Mouse (Mus musculus) hindbrain, embryonic 15.5 days (tissue): ENCODE data around the gene Poln. TPM values are rescaled to one million over a fixed set of nuclear protein-coding genes. Genes with fewer than 3 reads are reported as not detected.

ENCODE experiments used
- ATAC-seq: fragments of 200-750 bp; cut with Nextera tagmentation; 2 replicates; pipeline ENCODE4 v1.8.0; 2017; ENCODE audit warnings: low read depth, moderate number of reproducible peaks, moderate TSS enrichment; ENCODE audit not compliant: low FRiP score
- H3K27ac ChIP-seq: fragments of 300-500 bp; sonication (generic); replicated peaks from 2 replicates; pipeline ENCODE4 v1.5.1; 2015; ENCODE audit warnings: mild to moderate bottlenecking, inconsistent platforms
- H3K27me3 ChIP-seq: fragments of 300-500 bp; sonication (generic); 2 replicates; pipeline ENCODE4 v1.6.1; 2015; ENCODE audit warnings: control low read depth, inconsistent platforms
- H3K36me3 ChIP-seq: fragments of 300-500 bp; sonication (generic); 2 replicates; pipeline ENCODE4 v1.6.1; 2015; ENCODE audit warnings: control low read depth, inconsistent platforms
- H3K4me1 ChIP-seq: fragments of 300-500 bp; sonication (generic); replicated peaks from 2 replicates; pipeline ENCODE4 v1.6.1; 2015; ENCODE audit warnings: control low read depth, inconsistent platforms
- H3K4me2 ChIP-seq: fragments of 300-500 bp; sonication (generic); 2 replicates; pipeline ENCODE4 v1.6.1; 2015; ENCODE audit warnings: moderate library complexity, mild to moderate bottlenecking, inconsistent platforms
- H3K4me3 ChIP-seq: fragments of 300-500 bp; sonication (generic); 2 replicates; pipeline ENCODE4 v1.5.1; 2015; ENCODE audit warnings: mild to moderate bottlenecking, inconsistent platforms
- H3K9ac ChIP-seq: fragments of 300-500 bp; sonication (generic); 2 replicates; pipeline ENCODE4 v1.6.1; 2015; ENCODE audit warnings: inconsistent platforms
- H3K9me3 ChIP-seq: fragments of 300-500 bp; sonication (generic); 2 replicates; pipeline ENCODE4 v1.6.1; 2016; ENCODE audit warnings: control low read depth, inconsistent platforms
- WGBS: fragments of 180-500 bp; shearing (Covaris S2); methylation state at CpG from one replicate; pipeline ENCODE4 v1.1.7; 2015; 5-methylcytosine and 5-hydroxymethylcytosine counted together
- polyA plus RNA-seq: library from polyadenylated mRNA; unstranded; fragments of >200 nt; fragmentation: Nextera tagmentation; extraction: Ambion mirVana; gene quantifications from 2 replicates; pipeline ENCODE4 v1.2.1, GENCODE M21; 2015

Poln gene
- polyA plus RNA-seq, 1 experiment from 2014 or later: 0.77 TPM

DNA sequence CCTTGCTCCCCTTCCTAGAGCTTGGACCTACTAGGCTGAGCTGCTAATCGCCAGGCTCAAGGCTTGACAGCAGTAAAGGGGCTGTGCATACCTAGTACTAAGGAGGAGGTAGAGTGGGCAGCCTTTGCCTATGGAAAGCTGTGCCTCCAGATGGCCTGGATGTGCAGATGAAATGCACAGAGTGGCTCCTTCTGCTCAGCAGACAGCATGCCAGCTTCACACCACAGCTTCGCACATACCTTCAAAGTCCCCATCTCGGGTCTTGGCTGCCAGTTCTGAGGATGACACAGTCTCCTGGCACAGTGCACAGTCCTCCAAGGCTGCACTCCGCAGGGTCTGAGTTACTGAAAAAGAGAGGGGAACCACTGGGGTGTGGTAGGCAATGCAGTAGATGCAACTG lies 28.0 kb upstream of the Poln start:
- Histone ChIP-seq H3K4me3 (no peak overlapping the region), H3K27me3 (no peaks in the 10 kb centered on the region), H3K4me2 (no peak overlapping the region), H3K9ac (no peak overlapping the region), H3K36me3 (no peaks in the 10 kb centered on the region), H3K27ac (no peak overlapping the region), H3K9me3 (no peaks in the 10 kb centered on the region), H3K4me1 (no peaks in the 10 kb centered on the region)
- 81% methylated on average over 4 of the region's 4 CpGs for WGBS
- ATAC-seq: no peak

DNA sequence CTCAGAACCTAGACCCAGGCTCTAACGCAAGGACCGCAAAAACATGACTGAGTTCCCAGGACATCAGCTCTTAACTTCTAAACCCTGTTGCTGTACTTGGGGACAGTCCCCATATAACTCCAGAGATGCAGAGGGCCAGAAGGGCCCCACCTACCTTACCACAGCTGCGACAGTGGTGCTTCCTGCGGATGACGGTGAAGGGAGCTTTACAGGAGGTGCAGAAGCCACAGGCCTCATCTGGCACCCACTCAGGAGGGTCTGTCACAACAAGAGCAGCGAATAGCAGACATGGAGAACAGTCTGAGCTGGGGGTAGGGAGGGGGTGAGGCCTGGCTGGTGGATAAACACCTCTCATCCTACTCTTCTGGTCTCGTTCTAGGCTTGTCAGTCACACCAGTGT lies 27.2 kb upstream of the Poln start:
- 84% methylated on average over 7 of the region's 7 CpGs for WGBS
- Histone ChIP-seq H3K36me3 (no peaks in the 10 kb centered on the region), H3K9ac (no peak overlapping the region), H3K4me1 (no peaks in the 10 kb centered on the region), H3K27me3 (no peaks in the 10 kb centered on the region), H3K27ac (no peak overlapping the region), H3K9me3 (no peaks in the 10 kb centered on the region), H3K4me2 (no peak overlapping the region), H3K4me3 (no peak overlapping the region)
- no peak for ATAC-seq

DNA sequence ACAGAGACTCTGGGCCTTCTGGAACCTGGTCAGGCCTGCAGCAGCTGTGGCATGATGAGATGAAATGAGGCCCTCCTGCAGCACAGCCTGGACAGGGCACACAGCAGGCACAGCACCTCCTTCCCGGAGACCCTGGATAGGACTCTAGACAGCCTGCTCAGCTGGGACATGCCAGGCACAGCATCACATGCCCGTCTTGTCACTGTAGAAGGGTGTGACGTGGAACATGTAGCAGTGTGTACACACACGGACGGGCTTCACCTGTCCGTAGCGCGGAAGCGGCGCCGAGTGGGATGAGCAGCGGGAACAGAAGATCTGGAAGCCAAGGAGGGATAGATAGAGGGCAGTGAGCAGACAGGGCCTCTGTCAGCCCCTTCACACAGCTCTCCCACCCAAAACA lies 26.5 kb upstream of the Poln start:
- Histone ChIP-seq H3K36me3 (no peaks in the 10 kb centered on the region), H3K4me2 (no peak overlapping the region), H3K4me3 (no peak overlapping the region), H3K9ac (no peak overlapping the region), H3K27ac (no peak overlapping the region), H3K9me3 (no peaks in the 10 kb centered on the region), H3K4me1 (no peaks in the 10 kb centered on the region), H3K27me3 (no peaks in the 10 kb centered on the region)
- no peak for ATAC-seq
- 93% methylated on average over 12 of the region's 12 CpGs for WGBS

DNA sequence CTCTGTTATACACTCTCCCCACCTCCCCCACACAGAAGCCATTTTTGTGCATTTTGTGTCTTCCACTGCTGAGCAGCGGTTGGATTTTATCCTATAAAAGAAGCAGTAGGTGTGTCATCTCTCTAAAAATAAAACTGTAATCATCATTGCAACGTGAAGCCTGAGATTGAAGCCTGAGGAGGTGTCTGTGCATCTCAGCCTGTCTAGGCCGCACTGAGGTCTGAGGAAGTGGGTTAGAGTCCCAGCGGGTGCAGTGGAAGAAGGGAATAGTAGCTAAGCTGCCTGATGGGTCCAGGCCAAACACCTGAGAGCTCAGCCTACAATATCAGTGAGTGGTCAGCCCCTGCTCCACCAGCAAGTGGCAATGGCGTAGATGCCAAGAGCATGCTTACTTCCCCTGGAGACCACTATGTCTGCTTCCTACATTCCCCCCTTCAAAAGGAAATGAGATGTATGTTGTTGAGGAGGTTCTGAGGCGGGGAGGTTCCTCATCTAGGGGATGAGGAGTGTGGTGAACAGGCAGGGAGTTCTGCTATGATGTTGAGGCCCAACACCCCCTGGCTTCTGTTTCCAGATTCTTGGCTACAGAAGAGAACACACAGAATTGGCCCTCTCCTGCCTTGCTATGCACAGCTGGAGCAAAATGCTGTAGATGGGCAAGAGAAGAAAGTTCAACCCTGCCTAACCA lies 25.9 kb upstream of the Poln start:
- no peak overlapping the region for H3K27ac ChIP-seq
- WGBS: 88% methylated on average over 6 of the region's 6 CpGs
- H3K4me2 ChIP-seq: no peak overlapping the region
- no peaks in the 10 kb centered on the region for H3K9me3 ChIP-seq
- H3K4me1 ChIP-seq: no peaks in the 10 kb centered on the region
- H3K36me3 ChIP-seq: no peaks in the 10 kb centered on the region
- no peak for ATAC-seq
- H3K27me3 ChIP-seq: no peaks in the 10 kb centered on the region
- no peak overlapping the region for H3K4me3 ChIP-seq
- H3K9ac ChIP-seq: no peak overlapping the region

DNA sequence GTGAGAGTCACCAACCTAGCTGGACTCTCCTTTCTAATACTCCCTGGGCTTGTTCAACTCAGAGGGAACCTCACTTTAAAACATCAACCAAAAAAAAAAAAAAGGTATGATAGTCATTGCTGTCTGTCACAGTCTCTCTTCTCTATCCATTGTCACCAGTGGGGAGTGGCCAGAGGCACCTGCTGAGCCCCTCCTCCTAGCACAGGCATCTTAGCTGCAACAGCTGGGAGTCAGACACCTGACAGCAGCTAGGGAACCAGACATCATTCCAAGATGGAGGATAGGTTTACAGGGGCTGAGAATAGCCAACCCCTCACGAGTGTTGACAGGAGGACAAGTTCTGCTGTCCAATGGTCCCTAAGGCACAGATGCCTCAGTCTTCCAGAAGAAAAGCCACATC lies 25.2 kb upstream of the Poln start:
- Histone ChIP-seq H3K36me3 (no peaks in the 10 kb centered on the region), H3K4me3 (no peak overlapping the region), H3K4me2 (no peak overlapping the region), H3K4me1 (no peaks in the 10 kb centered on the region), H3K9me3 (no peaks in the 10 kb centered on the region), H3K27me3 (no peaks in the 10 kb centered on the region), H3K27ac (no peak overlapping the region), H3K9ac (no peak overlapping the region)
- ATAC-seq: no peak
- 50% methylated on average over 1 of the region's 1 CpGs for WGBS

DNA sequence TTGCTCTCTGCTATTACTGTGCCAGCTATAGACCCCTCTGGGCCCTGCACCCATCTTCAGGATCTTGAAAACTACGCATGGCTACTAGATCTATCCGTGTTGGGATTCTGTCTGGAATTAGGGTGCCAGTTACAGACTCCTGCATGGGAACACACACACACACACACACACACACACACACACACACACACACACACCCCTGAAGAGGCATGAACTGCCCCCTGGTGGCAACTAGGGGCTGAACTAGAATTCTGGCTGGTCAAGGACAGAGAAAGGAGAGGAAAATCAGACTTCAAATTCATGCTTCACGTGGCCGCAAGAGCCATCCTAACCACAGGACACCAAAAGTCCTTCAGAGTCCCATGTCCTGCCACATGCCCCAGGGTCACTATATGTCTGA lies 22.6 kb upstream of the Poln start:
- Histone ChIP-seq H3K27me3 (no peaks in the 10 kb centered on the region), H3K36me3 (no peaks in the 10 kb centered on the region), H3K9me3 (no peaks in the 10 kb centered on the region), H3K27ac (no peak overlapping the region), H3K4me2 (no peak overlapping the region), H3K9ac (no peak overlapping the region), H3K4me1 (peaks cover 11% of the 10 kb centered on the region), H3K4me3 (no peak overlapping the region)
- 75% methylated on average over 4 of the region's 4 CpGs for WGBS
- no peak for ATAC-seq

DNA sequence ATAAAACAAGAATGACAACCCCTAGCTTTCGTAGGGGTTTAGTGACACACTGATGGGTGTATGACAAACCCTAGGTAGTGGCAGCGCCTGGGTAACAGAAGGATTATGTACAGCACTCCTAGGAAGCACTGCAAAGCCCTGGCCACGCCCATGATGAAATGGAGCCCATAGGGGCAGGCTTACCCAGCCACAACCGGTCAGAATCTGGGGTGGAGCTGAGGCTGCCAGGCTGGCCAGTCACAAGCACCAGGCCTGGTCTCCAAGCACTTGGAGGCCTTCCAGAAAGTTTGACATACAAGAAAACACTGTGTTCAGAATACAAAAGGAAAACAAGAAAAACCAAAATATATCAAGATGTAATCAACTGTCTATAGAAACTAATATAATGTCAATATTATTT lies 21.8 kb upstream of the Poln start:
- no peaks in the 10 kb centered on the region for H3K27me3 ChIP-seq
- no peak for ATAC-seq
- H3K36me3 ChIP-seq: no peaks in the 10 kb centered on the region
- WGBS: 63% methylated on average over 4 of the region's 4 CpGs
- H3K4me1 ChIP-seq: peaks cover 19% of the 10 kb centered on the region
- no peak overlapping the region for H3K9ac ChIP-seq
- H3K27ac ChIP-seq: no peak overlapping the region
- H3K9me3 ChIP-seq: no peaks in the 10 kb centered on the region
- no peak overlapping the region for H3K4me3 ChIP-seq
- H3K4me2 ChIP-seq: no peak overlapping the region

DNA sequence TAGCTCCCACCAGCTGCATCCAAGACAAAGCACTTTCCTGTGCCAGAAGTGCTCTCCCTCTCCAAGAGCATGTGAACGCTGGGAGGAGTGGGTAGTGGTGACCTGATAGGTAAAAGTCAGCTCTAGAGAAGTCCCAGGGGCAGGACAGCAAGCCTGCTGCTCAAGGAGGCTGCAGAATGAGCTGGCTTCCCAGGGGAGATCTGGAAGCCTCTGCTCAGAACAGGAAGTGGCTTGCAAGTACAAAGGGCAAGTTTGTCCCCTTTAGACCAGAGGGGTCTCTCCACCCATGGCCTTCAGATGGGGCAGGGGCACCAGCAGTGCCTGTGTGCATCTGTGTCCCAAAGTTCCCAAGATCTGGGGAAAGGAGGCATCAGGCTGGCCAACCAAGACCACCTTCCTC lies 20.3 kb upstream of the Poln start:
- 59% methylated on average over 1 of the region's 1 CpGs for WGBS
- Histone ChIP-seq H3K4me1 (peaks cover 34% of the 10 kb centered on the region), H3K4me2 (no peak overlapping the region), H3K9ac (no peak overlapping the region), H3K9me3 (no peaks in the 10 kb centered on the region), H3K27ac (no peak overlapping the region), H3K27me3 (no peaks in the 10 kb centered on the region), H3K4me3 (no peak overlapping the region), H3K36me3 (no peaks in the 10 kb centered on the region)
- no peak for ATAC-seq

DNA sequence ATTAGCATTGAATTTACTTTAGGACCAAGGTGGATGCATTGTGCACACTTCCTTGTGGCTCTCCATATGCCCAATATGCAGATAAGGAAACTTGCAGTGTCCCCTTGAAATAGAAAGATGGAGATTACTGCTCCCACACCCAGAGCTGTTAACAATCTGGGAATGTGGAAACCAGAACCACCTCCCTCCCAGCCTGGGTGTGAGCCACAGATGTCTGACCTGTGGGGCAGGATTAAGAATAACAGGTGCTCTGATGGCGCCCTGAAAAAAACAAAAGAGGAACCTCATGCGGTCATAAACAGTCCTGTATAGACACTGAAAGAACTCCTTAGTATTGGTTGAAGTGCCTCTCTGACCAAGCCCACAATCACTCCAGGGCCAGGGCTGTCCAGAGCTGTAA lies 19.6 kb upstream of the Poln start:
- H3K4me1 ChIP-seq: peaks cover 41% of the 10 kb centered on the region
- 75% methylated on average over 2 of the region's 2 CpGs for WGBS
- H3K9ac ChIP-seq: peak overlapping the region; percentile 63; the same call in 1 of the 2 replicates
- H3K4me2 ChIP-seq: peak overlapping the region; percentile 74
- no peak for ATAC-seq
- no peak overlapping the region for H3K27ac ChIP-seq
- H3K4me3 ChIP-seq: peak overlapping the region; percentile 88
- H3K27me3 ChIP-seq: no peaks in the 10 kb centered on the region
- H3K36me3 ChIP-seq: no peaks in the 10 kb centered on the region
- H3K9me3 ChIP-seq: no peaks in the 10 kb centered on the region

DNA sequence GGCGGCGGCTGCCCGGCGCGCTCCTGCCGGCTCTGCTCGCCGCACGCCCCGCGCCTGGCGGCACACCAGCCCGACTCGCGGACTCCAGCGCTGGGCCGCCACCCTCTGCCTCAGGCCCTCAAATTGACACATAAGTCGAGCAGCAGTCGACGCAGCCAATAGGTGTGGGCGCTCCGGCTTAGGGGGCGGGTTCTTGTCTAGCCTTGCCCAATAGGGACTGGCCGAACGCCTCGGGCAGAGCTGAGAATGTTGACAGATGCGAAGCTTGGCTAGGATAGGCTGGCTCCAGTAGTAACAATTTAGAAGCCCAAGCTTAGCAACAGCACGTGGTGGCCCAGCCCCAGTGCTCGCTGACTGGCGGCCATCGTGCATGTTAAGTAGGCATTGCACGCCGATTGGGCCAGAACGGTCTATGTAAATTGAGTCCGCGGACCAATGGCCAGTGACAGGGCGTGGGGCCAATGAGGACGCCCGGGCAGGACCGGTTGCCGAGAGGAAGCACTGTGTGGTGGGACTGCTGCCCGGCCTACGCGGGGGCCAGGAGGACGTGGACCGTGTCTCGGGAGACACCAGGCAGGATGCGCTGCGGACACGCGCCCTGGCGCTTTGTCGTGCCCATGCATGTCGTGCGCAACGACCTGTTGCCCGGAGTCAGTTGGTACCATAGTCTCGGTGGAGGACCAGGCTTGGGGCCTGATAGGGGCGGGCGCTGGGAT lies 18.5 kb upstream of the Poln start, which contains the start of gene Mxd4:
Mxd4 (minus strand) TSS at position 120 of the 716 bp plus-strand sequence.
- H3K4me2 ChIP-seq: peak within 1 kb of the TSS; percentile 92
- H3K27me3 ChIP-seq: no peaks in the 10 kb centered on the region
- ATAC-seq: peak; percentile 99
- under 1% methylated on average over 60 of the region's 60 CpGs for WGBS
- H3K4me1 ChIP-seq: peaks cover 52% of the 10 kb centered on the region
- H3K9ac ChIP-seq: peak within 1 kb of the TSS; percentile 73
- H3K27ac ChIP-seq: peak within 1 kb of the TSS; percentile 90
- H3K4me3 ChIP-seq: peak within 1 kb of the TSS; percentile 88
- no peaks in the 10 kb centered on the region for H3K9me3 ChIP-seq
- H3K36me3 ChIP-seq: no peaks in the 10 kb centered on the region

DNA sequence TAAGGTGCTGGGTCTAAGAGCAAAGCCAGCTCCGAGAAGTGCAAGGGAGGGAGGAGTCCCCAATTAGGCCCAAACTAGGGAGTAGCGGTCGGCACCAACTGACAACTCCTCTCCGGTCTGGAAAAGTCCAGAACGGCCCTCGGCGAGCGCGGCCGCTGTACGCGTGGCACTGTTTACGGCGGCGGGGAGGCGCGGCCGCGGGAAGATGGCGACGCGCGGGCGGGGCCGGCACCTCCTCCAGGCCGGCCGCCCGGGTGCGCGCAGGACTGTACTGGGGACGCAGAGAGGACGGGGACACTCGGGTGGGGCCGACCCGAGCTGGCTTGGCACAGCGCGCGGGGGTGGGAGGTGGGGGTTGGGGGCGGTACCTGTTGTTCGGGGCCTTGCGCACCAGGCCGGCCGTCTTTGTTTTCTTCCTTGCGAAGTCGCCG lies 17.7 kb upstream of the Poln start:
- Histone ChIP-seq H3K4me3 (peak overlapping the region; percentile 88), H3K27ac (peak overlapping the region; percentile 90), H3K36me3 (no peaks in the 10 kb centered on the region), H3K4me2 (peak overlapping the region; percentile 92), H3K27me3 (no peaks in the 10 kb centered on the region), H3K4me1 (peaks cover 54% of the 10 kb centered on the region), H3K9ac (peak overlapping the region; percentile 73), H3K9me3 (no peaks in the 10 kb centered on the region)
- ATAC-seq: no peak
- under 1% methylated on average over 43 of the region's 46 CpGs for WGBS

DNA sequence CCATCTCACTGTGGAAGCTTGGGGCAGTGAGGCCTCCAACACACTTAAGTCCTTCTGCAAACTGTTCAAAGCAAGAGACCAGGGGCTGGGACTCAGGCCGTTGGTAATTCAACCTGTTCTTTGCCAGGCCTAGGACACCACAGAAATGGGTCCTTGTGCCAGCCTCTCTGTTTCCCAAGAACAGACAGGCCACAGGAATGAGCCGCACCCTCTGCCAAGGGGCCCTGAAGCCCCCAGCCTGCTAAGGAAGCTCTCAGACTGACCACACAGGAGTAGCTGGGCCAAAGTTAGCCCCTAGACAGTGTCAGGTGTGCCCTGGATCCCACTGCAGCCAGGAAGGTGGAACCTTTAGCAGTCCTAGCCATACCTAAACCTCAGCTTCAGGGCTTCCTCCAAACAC lies 17.1 kb upstream of the Poln start:
- Histone ChIP-seq H3K4me3 (peak overlapping the region; percentile 88), H3K27me3 (no peaks in the 10 kb centered on the region), H3K9me3 (no peaks in the 10 kb centered on the region), H3K27ac (peak overlapping the region; percentile 90), H3K9ac (peak overlapping the region; percentile 73), H3K4me1 (peaks cover 54% of the 10 kb centered on the region), H3K4me2 (peak overlapping the region; percentile 92), H3K36me3 (peaks cover 2% of the 10 kb centered on the region; the same call in 1 of the 2 replicates)
- no peak for ATAC-seq
- 63% methylated on average over 2 of the region's 2 CpGs for WGBS
